Mouse (Mus musculus): ENCODE measurements at regions not wholly inside any gene's neighbourhood (a gene's known extent, or its start where the extent isn't known, plus 50 kb on each side); places are given as distances from the start of the nearest gene placed in this dataset.

GRCm38 (mm10) chr15:67792822-67793221 lies 1292.1 kb upstream of the Lrrc6 start:
- TF ChIP-seq POLR2A (IDR thresholded peaks at IDR 0.05; ENCODE audit: insufficient read depth, low read depth, low read length): no peak
- TF ChIP-seq CTCF (IDR thresholded peaks at IDR 0.05; ENCODE audit: insufficient read depth, low read depth, low read length): no peak
